Mouse (Mus musculus) stomach, postnatal 0 days (tissue): Measurements from ENCODE around the gene Plk5.

ENCODE experiments used
- CTCF ChIP-seq: IDR thresholded peaks from 2 replicates; pipeline ENCODE4 v1.5.1; 2016; ENCODE audit warnings: antibody characterized with exemption, low read depth, mild to moderate bottlenecking, moderate library complexity
- EP300 ChIP-seq: optimal IDR thresholded peaks from 2 replicates; pipeline ENCODE3; 2016; ENCODE audit warnings: antibody characterized with exemption

DNA sequence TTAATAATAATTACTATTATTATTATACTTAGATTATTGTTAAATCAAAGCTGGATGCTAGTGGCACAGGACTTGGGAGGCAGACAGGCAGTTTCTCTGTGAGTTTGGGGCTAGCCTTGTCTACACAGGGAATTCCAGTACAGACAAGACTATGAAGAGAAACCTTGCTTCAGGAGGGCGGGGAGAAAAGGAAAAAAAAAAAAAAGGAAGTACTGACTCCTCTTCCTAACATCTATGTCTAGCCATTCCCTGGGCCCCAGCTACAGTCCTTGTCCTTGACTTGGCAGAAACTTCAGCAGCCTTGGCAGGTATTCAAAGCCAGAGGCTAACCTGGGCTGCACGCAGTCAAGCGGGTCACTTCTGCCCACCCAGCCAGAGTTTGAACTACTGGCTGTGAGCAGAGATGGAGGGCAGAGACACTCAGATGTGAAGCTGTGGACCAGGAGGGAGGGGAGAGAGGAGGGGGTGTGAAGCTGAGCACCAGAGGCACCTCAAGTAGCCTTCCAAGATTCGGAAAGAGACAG, 33.0 kb downstream of the Plk5 start:
- TF ChIP-seq CTCF (no peak), EP300 (no peak)
